Mouse (Mus musculus) embryonic facial prominence, embryonic 13.5 days (tissue): Measurements from ENCODE around the gene Gucy1a1. TPM values are rescaled to one million over a fixed set of nuclear protein-coding genes. Genes with fewer than 3 reads are reported as not detected.

ENCODE experiments used
- ATAC-seq: fragments of 200-750 bp; cut with Nextera tagmentation; 2 replicates; pipeline ENCODE4 v1.8.0; 2017; ENCODE audit warnings: low read depth; ENCODE audit not compliant: insufficient number of reproducible peaks, insufficient read depth, low FRiP score, low TSS enrichment
- H3K27ac ChIP-seq: fragments of 300-500 bp; sonication (generic); 2 replicates; pipeline ENCODE4 v1.5.1; 2015; ENCODE audit warnings: moderate library complexity, mild to moderate bottlenecking, inconsistent platforms
- H3K27me3 ChIP-seq: fragments of 300-500 bp; sonication (generic); 2 replicates; pipeline ENCODE4 v1.6.1; 2015; ENCODE audit warnings: mild to moderate bottlenecking, inconsistent platforms
- H3K36me3 ChIP-seq: fragments of 300-500 bp; sonication (generic); 2 replicates; pipeline ENCODE4 v1.6.1; 2015; ENCODE audit warnings: mild to moderate bottlenecking, inconsistent platforms
- H3K4me1 ChIP-seq: fragments of 300-500 bp; sonication (generic); 2 replicates; pipeline ENCODE4 v1.6.1; 2015; ENCODE audit warnings: inconsistent platforms
- H3K4me2 ChIP-seq: fragments of 300-500 bp; sonication (generic); 2 replicates; pipeline ENCODE4 v1.6.1; 2015; ENCODE audit warnings: moderate library complexity, mild to moderate bottlenecking, inconsistent platforms
- H3K4me3 ChIP-seq: fragments of 300-500 bp; sonication (generic); 2 replicates; pipeline ENCODE4 v1.5.1; 2015; ENCODE audit warnings: mild to moderate bottlenecking, inconsistent platforms
- H3K9ac ChIP-seq: fragments of 300-500 bp; sonication (generic); 2 replicates; pipeline ENCODE4 v1.6.1; 2015; ENCODE audit warnings: mild to moderate bottlenecking, inconsistent platforms
- H3K9me3 ChIP-seq: fragments of 300-500 bp; sonication (generic); 2 replicates; pipeline ENCODE4 v1.6.1; 2016; ENCODE audit warnings: inconsistent platforms
- WGBS: fragments of 180-500 bp; shearing (Covaris S2); methylation state at CpG from one replicate; pipeline ENCODE4 v1.1.7; 2015; ENCODE audit warnings: mixed read lengths; 5-methylcytosine and 5-hydroxymethylcytosine counted together
- microRNA-seq: library from miRNA; unstranded; fragments of <30 nt; microRNA quantifications from one replicate; pipeline ENCODE4, GENCODE M21; 2016
- polyA plus RNA-seq: library from polyadenylated mRNA; unstranded; fragments of >200 nt; fragmentation: Nextera tagmentation; extraction: Ambion mirVana; gene quantifications from 2 replicates; pipeline ENCODE4 v1.2.1, GENCODE M21; 2015

Gene Gucy1a1
- polyA plus RNA-seq, 1 experiment from 2014 or later, result 5.7 TPM

DNA sequence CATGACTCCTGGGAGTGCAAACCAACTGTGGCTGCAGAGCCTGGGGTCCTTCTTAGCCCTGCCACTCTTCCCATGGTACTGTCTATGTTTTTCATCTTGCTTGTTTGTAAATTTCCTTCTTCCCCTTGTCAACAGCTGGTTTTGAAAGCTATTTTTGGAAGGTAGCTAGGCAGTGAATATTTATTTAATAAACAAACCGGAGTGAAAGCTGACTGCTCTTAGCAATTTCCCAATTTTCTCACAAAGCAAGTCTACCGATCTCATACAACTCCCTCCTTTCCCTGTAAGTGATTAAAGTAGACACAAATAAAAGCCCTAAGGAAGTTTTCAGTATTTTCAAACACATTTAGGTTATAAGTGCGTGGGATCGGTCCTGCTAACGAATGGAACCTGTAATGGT, 100.7 kb downstream of the Gucy1a1 start:
- 72% methylated on average over 5 of the region's 5 CpGs for WGBS
- no peak overlapping the region for H3K27ac ChIP-seq
- no peak overlapping the region for H3K9ac ChIP-seq
- H3K4me1 ChIP-seq, result no peaks in the 10 kb centered on the region
- H3K4me2 ChIP-seq, result no peak overlapping the region
- ATAC-seq, result no peak
- H3K9me3 ChIP-seq, result no peaks in the 10 kb centered on the region
- no peaks in the 10 kb centered on the region for H3K27me3 ChIP-seq
- H3K36me3 ChIP-seq, result no peaks in the 10 kb centered on the region
- no peak overlapping the region for H3K4me3 ChIP-seq

DNA sequence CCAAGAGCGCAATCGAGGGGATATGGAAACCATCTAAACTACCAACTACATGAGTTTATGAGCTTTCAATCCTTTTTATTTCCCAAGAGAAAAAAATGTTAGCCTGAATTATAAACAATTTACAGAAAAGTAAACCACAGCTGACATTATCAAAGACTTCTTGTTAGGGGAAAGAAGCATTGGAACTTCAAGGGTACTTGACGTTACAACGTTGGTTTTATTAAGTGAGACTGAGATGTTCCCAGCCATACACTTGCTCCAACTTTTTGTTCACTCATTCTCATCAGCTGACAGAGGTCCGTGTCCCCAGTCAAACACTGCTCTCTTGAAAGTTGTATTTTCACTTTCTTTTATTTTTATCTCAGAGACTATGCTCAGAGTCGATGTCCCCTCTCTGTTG, 101.9 kb downstream of the Gucy1a1 start:
- no peak overlapping the region for H3K4me2 ChIP-seq
- no peak overlapping the region for H3K9ac ChIP-seq
- no peak overlapping the region for H3K27ac ChIP-seq
- no peaks in the 10 kb centered on the region for H3K4me1 ChIP-seq
- H3K9me3 ChIP-seq, result no peaks in the 10 kb centered on the region
- no peaks in the 10 kb centered on the region for H3K36me3 ChIP-seq
- no peak for ATAC-seq
- no peaks in the 10 kb centered on the region for H3K27me3 ChIP-seq
- 76% methylated on average over 6 of the region's 6 CpGs for whole genome bisulfite sequencing
- no peak overlapping the region for H3K4me3 ChIP-seq

Small RNA genes within 50 kb of the gene (microRNA-seq; reads per million reads assigned to microRNA genes)
- not detected for gene Mir7010

Other genes starting within 250 kb of the Gucy1a1 start
- gene Ctso, start 213.2 kb downstream of the Gucy1a1 start, polyA plus RNA-seq, result 11.2 and 11.8 TPM in 2 replicates
- 0.07 TPM in 1 of 2 replicates, not detected in the other for gene Tdo2, start 169.6 kb downstream of the Gucy1a1 start, polyA plus RNA-seq
- not detected in 2 replicates for gene Asic5, start 163.5 kb downstream of the Gucy1a1 start, polyA plus RNA-seq
- gene Gucy1b1, start 71.1 kb downstream of the Gucy1a1 start, polyA plus RNA-seq, result 5.1 and 6.8 TPM in 2 replicates
- 8.9 and 11.6 TPM in 2 replicates for gene Map9, start 212.3 kb upstream of the Gucy1a1 start, polyA plus RNA-seq